Mouse (Mus musculus) thymus, adult 18-20 months (tissue): ENCODE results near the gene Sdhd.
"Not testable (repeated sequence)": the region's sequence is repeated elsewhere in the genome, so short reads cannot be mapped to it uniquely, and the experiment has no call there.

Experiments
- DNase-seq, 2 experiments: peaks; one replicate each; pipeline ENCODE4 v3.0.0; 2022; ENCODE audit warnings: mixed read lengths in 2 of 2

Gene Sdhd

GRCm38 (mm10) chr9:50603189-50603997, at the start of gene Sdhd, which contains the start of gene Timm8b:
Gene Sdhd (minus strand): TSS chr9:50603812.
Gene Timm8b (plus strand): TSS chr9:50603910.
- peak; percentile 90 to 93 for DNase-seq

- no peak for DNase-seq
Measured at GRCm38 (mm10) chr9:50650503-50650902, 46.9 kb upstream of the Sdhd start.

GRCm38 (mm10) chr9:50646826-50647370, 43.3 kb upstream of the Sdhd start:
- no peak for DNase-seq

- DNase-seq = no peak
Measured at GRCm38 (mm10) chr9:50634270-50634669, 30.7 kb upstream of the Sdhd start.

- DNase-seq = no peak
Measured at GRCm38 (mm10) chr9:50633059-50633458, 29.4 kb upstream of the Sdhd start.

- no peak for DNase-seq
Measured at GRCm38 (mm10) chr9:50632016-50632688, 28.5 kb upstream of the Sdhd start.

GRCm38 (mm10) chr9:50630903-50631302, 27.3 kb upstream of the Sdhd start:
- DNase-seq = not testable (repeated sequence)

GRCm38 (mm10) chr9:50617794-50618330, 14.2 kb upstream of the Sdhd start:
- DNase-seq = no peak

GRCm38 (mm10) chr9:50616766-50617603, 13.4 kb upstream of the Sdhd start, which contains the start of the genes Pih1d2 and Nkapd1:
Gene Pih1d2 (plus strand): TSS chr9:50617321.
Gene Nkapd1 (minus strand): TSS chr9:50617464.
- peak; percentile 63 to 71 for DNase-seq

- no peak for DNase-seq
Measured at GRCm38 (mm10) chr9:50616161-50616560, 12.5 kb upstream of the Sdhd start.

GRCm38 (mm10) chr9:50612115-50612514, 8.5 kb upstream of the Sdhd start:
- no peak for DNase-seq

- no peak for DNase-seq
Measured at GRCm38 (mm10) chr9:50604338-50604737, 726 bp upstream of the Sdhd start.

- DNase-seq = no peak
Measured at GRCm38 (mm10) chr9:50603998-50604324, 349 bp upstream of the Sdhd start.

- no peak for DNase-seq
Measured at GRCm38 (mm10) chr9:50602055-50602845, 1.4 kb downstream of the Sdhd start.

- no peak for DNase-seq
Measured at GRCm38 (mm10) chr9:50601536-50601935, 2.1 kb downstream of the Sdhd start.

GRCm38 (mm10) chr9:50596973-50597372, 6.6 kb downstream of the Sdhd start:
- no peak for DNase-seq

GRCm38 (mm10) chr9:50594794-50595417, 8.7 kb downstream of the Sdhd start:
- DNase-seq = no peak

GRCm38 (mm10) chr9:50593544-50593943, 10.1 kb downstream of the Sdhd start:
- no peak for DNase-seq

GRCm38 (mm10) chr9:50592955-50593354, 10.7 kb downstream of the Sdhd start:
- no peak for DNase-seq

- DNase-seq = no peak
Measured at GRCm38 (mm10) chr9:50590856-50591518, 12.6 kb downstream of the Sdhd start.

GRCm38 (mm10) chr9:50586955-50587354, 16.7 kb downstream of the Sdhd start:
- no peak for DNase-seq
